Mouse (Mus musculus) right cerebral cortex, postnatal 25 days (tissue): ENCODE measurements around the gene Itprid2.

Experiments used
- DNase-seq: peaks from one replicate; pipeline ENCODE4 v3.0.0; 2022

Itprid2 gene

GRCm38 (mm10) chr2:79715925-79716324 lies 80.8 kb downstream of the Itprid2 start:
- no peak for DNase-seq

DNA sequence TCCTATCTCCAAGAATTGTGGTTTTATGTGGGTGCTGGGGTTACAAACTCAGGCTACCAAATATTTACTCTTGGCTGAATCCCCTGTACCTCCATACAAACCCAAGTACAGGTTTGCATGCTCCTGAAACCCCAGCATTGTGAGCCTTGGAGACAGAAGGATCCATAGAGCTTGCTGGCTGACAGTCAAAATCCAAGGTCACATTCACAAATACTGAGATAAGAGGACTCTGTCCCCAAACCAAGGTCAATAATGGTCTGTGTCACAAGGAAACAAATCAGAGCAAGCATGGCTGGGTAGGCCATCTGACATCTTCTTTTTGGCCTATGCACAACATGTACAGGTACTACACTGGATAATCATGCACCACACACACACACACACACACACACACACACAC lies 82.7 kb downstream of the Itprid2 start:
- no peak for DNase-seq

GRCm38 (mm10) chr2:79722415-79722814 lies 87.3 kb downstream of the Itprid2 start:
- no peak for DNase-seq
